Mouse (Mus musculus): ENCODE results near the gene Pign. TPM values are rescaled to one million over a fixed set of nuclear protein-coding genes. Genes with fewer than 3 reads are reported as not detected.

Pign gene
- total RNA-seq, 4 experiments from 2014 or later, result 7.5 to 11.2 (median 8.3) TPM

GRCm38 (mm10) chr1:105564289-105564688, 99.2 kb downstream of the Pign start:
- DNase-seq (ENCODE audit: low spot score in 2 of 2), result no peak

- DNase-seq (ENCODE audit: low spot score in 2 of 2), result no peak
Measured at GRCm38 (mm10) chr1:105563821-105564220, 99.7 kb downstream of the Pign start.

- DNase-seq (ENCODE audit: low spot score in 2 of 2), result no peak
Measured at GRCm38 (mm10) chr1:105556078-105556477, 107.4 kb downstream of the Pign start.

GRCm38 (mm10) chr1:105555192-105555718, 108.2 kb downstream of the Pign start:
- DNase-seq (ENCODE audit: low spot score in 2 of 2), result no peak

GRCm38 (mm10) chr1:105553130-105553529, 110.3 kb downstream of the Pign start:
- no peak for DNase-seq (ENCODE audit: low spot score in 2 of 2)

GRCm38 (mm10) chr1:105550163-105550562, 113.3 kb downstream of the Pign start:
- DNase-seq (ENCODE audit: low spot score in 2 of 2), result no peak

- DNase-seq (ENCODE audit: low spot score in 2 of 2), result no peak
Measured at GRCm38 (mm10) chr1:105549648-105550047, 113.8 kb downstream of the Pign start.

GRCm38 (mm10) chr1:105543051-105543450, 120.4 kb downstream of the Pign start:
- DNase-seq (ENCODE audit: low spot score in 2 of 2), result no peak

GRCm38 (mm10) chr1:105523768-105524167, 139.7 kb downstream of the Pign start:
- no peak for DNase-seq (ENCODE audit: low spot score in 2 of 2)

- DNase-seq (ENCODE audit: low spot score in 2 of 2), result no peak
Measured at GRCm38 (mm10) chr1:105522321-105522720, 141.2 kb downstream of the Pign start.

GRCm38 (mm10) chr1:105518101-105518500, 145.4 kb downstream of the Pign start:
- no peak for DNase-seq (ENCODE audit: low spot score in 2 of 2)

GRCm38 (mm10) chr1:105507116-105507515, 156.4 kb downstream of the Pign start:
- DNase-seq (ENCODE audit: low spot score in 2 of 2), result no peak

- no peak for DNase-seq (ENCODE audit: low spot score in 2 of 2)
Measured at GRCm38 (mm10) chr1:105492626-105493025, 170.9 kb downstream of the Pign start.

- DNase-seq (ENCODE audit: low spot score in 2 of 2), result no peak
Measured at GRCm38 (mm10) chr1:105489456-105489855, 174.0 kb downstream of the Pign start.

GRCm38 (mm10) chr1:105487037-105487436, 176.4 kb downstream of the Pign start:
- DNase-seq (ENCODE audit: low spot score in 2 of 2), result no peak

Small RNA genes lying within 50 kb of the gene (microRNA-seq; reads per million reads assigned to microRNA genes)
- gene Gm22426, result not detected

Other genes starting within 250 kb of the Pign start
- gene Relch, start 184 bp upstream of the Pign start, total RNA-seq (2022), result 10 to 100 TPM in 1 of 4 experiments, 1 to 10 TPM in 3; 7.3 to 10.3 (median 8.8) TPM
- gene Tnfrsf11a, start 117.0 kb upstream of the Pign start, total RNA-seq (2022), result under 1 TPM; 0.44 to 0.65 (median 0.49) TPM